Mouse (Mus musculus) retina, postnatal 7 days (tissue): ENCODE measurements at regions not wholly inside any gene's neighbourhood (a gene's known extent, or its start where the extent isn't known, plus 50 kb on each side); places are given as distances from the start of the nearest gene placed in this dataset.
A peak's percentile ranks its signal among the peaks of the same experiment; 100 is the strongest.

Source experiments
- DNase-seq: peaks from one replicate; pipeline ENCODE4 v3.0.0-alpha.2; 2012; ENCODE audit warnings: low read depth, low spot score

- no peak for DNase-seq
Observed at GRCm38 (mm10) chr2:11416122-11416521, 137.8 kb downstream of the Pfkfb3 start.

- no peak for DNase-seq
Observed at GRCm38 (mm10) chr2:11412521-11412920, 141.4 kb downstream of the Pfkfb3 start.

GRCm38 (mm10) chr2:11408497-11408896 is 145.4 kb downstream of the Pfkfb3 start:
- DNase-seq: no peak

- DNase-seq: no peak
Observed at GRCm38 (mm10) chr2:11406103-11406615, 147.7 kb downstream of the Pfkfb3 start.

GRCm38 (mm10) chr2:11402218-11402848 is 151.5 kb downstream of the Pfkfb3 start:
- no peak for DNase-seq

GRCm38 (mm10) chr2:11399411-11399810 is 154.5 kb downstream of the Pfkfb3 start:
- peak; percentile 51 for DNase-seq

GRCm38 (mm10) chr2:11398949-11399348 is 154.9 kb downstream of the Pfkfb3 start:
- no peak for DNase-seq

- DNase-seq: no peak
Observed at GRCm38 (mm10) chr2:11398391-11398790, 155.5 kb downstream of the Pfkfb3 start.

- no peak for DNase-seq
Observed at GRCm38 (mm10) chr2:11396835-11397234, 157.0 kb downstream of the Pfkfb3 start.

GRCm38 (mm10) chr2:11394675-11395349 is 159.1 kb downstream of the Pfkfb3 start:
- DNase-seq: no peak

GRCm38 (mm10) chr2:11391725-11392124 is 162.2 kb downstream of the Pfkfb3 start:
- DNase-seq: no peak

GRCm38 (mm10) chr2:11390667-11391334 is 163.1 kb downstream of the Pfkfb3 start:
- no peak for DNase-seq

- DNase-seq: no peak
Observed at GRCm38 (mm10) chr2:11387623-11388022, 166.3 kb downstream of the Pfkfb3 start.

- DNase-seq: no peak
Observed at GRCm38 (mm10) chr2:11383815-11384214, 170.1 kb downstream of the Pfkfb3 start.

- no peak for DNase-seq
Observed at GRCm38 (mm10) chr2:11377213-11377612, 176.7 kb downstream of the Pfkfb3 start.

GRCm38 (mm10) chr2:11375726-11376454 is 178.0 kb downstream of the Pfkfb3 start:
- no peak for DNase-seq

- no peak for DNase-seq
Observed at GRCm38 (mm10) chr2:11375092-11375491, 178.8 kb downstream of the Pfkfb3 start.

- no peak for DNase-seq
Observed at GRCm38 (mm10) chr2:11370273-11370672, 183.6 kb downstream of the Pfkfb3 start.

- no peak for DNase-seq
Observed at GRCm38 (mm10) chr2:11367319-11367718, 186.6 kb downstream of the Pfkfb3 start.

GRCm38 (mm10) chr2:11365815-11366214 is 188.1 kb downstream of the Pfkfb3 start:
- DNase-seq: no peak

- DNase-seq: peak; percentile 6
Observed at GRCm38 (mm10) chr2:11365371-11365770, 188.5 kb downstream of the Pfkfb3 start.

GRCm38 (mm10) chr2:11364111-11364510 is 189.8 kb downstream of the Pfkfb3 start:
- DNase-seq: no peak
